Mouse (Mus musculus): ENCODE measurements around the gene Polr3e. TPM values are rescaled to one million over a fixed set of nuclear protein-coding genes. Genes with fewer than 3 reads are reported as not detected.

Polr3e gene
- polyA plus RNA-seq, 1 experiment from 2014 or later: 13.4 TPM

DNA sequence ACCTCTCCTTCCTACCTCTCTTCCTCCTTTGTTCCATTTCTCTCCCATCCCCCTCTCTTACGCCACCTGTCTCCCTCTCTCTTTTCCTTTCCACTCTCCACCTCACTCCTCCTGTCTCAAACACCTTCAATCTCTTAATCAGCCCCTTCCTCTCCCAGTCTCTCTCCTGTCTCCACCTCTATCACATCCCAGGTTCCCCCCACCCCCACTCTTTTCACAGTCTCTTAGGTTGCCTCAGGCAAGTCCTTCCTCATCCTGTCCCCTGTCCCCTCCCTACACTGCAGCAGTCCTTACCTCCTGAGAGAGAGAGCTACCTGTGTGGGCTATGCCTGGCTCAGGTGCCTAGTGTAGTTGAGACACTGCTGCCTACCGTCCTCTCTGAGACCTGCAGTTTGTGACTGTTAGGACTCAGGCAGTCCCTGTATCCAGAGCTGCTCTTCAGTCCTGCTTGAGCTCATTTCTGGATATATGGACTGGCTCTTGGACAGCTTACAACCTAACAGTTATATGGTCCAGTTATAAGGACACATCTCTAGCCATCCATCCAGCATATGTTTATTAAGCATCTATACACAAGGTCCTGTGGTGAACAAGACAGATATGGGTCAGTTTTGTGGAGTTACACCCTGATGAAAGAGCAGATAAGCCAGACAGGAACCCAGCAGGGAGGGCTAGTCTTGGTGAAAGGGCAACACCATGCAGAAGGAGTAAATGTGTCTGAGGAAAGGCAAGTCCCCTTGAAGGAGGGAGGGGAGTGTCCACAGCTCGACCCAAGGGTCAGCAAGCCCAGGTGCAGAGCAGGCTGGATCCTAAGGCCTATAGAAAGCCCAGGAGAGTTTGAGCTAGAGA lies 41.8 kb upstream of the Polr3e start:
- WGBS: 65% methylated on average over 3 of the region's 3 CpGs
- Histone ChIP-seq H3K4me1 (ENCODE audit: control insufficient read depth in 2 of 2, insufficient read depth in 2 of 2, low read length in 2 of 2) (peaks cover 4 to 8% of the 10 kb centered on the region in 2 experiments), H3K4me2 (ENCODE audit: low read length) (no peak overlapping the region), H3K4me3 (ENCODE audit: control insufficient read depth in 1 of 2, insufficient read depth in 1 of 2, low read depth in 1 of 2, low read length in 2 of 2) (no peak overlapping the region), H3K36me3 (ENCODE audit: control insufficient read depth, insufficient read depth, low read length) (peaks cover 11% of the 10 kb centered on the region), H3K9me3 (ENCODE audit: control insufficient read depth, low read length) (no peaks in the 10 kb centered on the region), H3K27ac (replicated peaks in 1 of 2; ENCODE audit: control insufficient read depth in 1 of 2, insufficient read depth in 1 of 2, low read depth in 2 of 2, low read length in 2 of 2) (no peak overlapping the region), H3K27me3 (ENCODE audit: control insufficient read depth, insufficient read depth, low read length) (no peaks in the 10 kb centered on the region), H3K9ac (ENCODE audit: low read length) (no peak overlapping the region)
- ATAC-seq (ENCODE audit: insufficient number of reproducible peaks, insufficient read depth, low FRiP score, low read depth): no peak

DNA sequence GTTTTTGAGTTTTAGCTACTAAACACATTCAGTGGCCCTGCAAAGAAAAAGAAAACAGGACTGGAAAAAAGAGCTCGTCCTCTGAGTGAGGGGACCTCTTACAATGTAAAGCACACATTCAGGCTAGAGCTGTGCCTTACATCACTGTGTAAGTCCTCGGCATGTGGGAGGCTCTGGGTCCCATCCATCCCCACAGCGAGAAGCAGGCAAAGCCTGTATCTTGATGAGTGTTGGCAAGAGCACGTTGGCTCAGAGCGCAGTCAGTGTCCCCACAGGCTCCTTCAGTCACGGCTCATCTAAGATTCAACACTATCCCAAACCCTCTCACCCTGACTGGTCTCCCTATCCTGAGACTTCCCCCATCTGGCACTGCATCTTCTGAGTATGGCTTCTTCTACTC lies 39.3 kb upstream of the Polr3e start:
- no peaks in the 10 kb centered on the region for H3K27me3 ChIP-seq (ENCODE audit: control insufficient read depth, insufficient read depth, low read length)
- peaks cover 2 to 8% of the 10 kb centered on the region in 2 experiments for H3K4me1 ChIP-seq (ENCODE audit: control insufficient read depth in 2 of 2, insufficient read depth in 2 of 2, low read length in 2 of 2)
- H3K9ac ChIP-seq (ENCODE audit: low read length): no peak overlapping the region
- H3K4me3 ChIP-seq (ENCODE audit: control insufficient read depth in 1 of 2, insufficient read depth in 1 of 2, low read depth in 1 of 2, low read length in 2 of 2): no peak overlapping the region
- peaks cover 31% of the 10 kb centered on the region for H3K36me3 ChIP-seq (ENCODE audit: control insufficient read depth, insufficient read depth, low read length)
- no peak overlapping the region for H3K27ac ChIP-seq (replicated peaks in 1 of 2; ENCODE audit: control insufficient read depth in 1 of 2, insufficient read depth in 1 of 2, low read depth in 2 of 2, low read length in 2 of 2)
- no peak for ATAC-seq (ENCODE audit: insufficient number of reproducible peaks, insufficient read depth, low FRiP score, low read depth)
- H3K9me3 ChIP-seq (ENCODE audit: control insufficient read depth, low read length): no peaks in the 10 kb centered on the region
- WGBS: 61% methylated on average over 6 of the region's 6 CpGs
- H3K4me2 ChIP-seq (ENCODE audit: low read length): no peak overlapping the region

DNA sequence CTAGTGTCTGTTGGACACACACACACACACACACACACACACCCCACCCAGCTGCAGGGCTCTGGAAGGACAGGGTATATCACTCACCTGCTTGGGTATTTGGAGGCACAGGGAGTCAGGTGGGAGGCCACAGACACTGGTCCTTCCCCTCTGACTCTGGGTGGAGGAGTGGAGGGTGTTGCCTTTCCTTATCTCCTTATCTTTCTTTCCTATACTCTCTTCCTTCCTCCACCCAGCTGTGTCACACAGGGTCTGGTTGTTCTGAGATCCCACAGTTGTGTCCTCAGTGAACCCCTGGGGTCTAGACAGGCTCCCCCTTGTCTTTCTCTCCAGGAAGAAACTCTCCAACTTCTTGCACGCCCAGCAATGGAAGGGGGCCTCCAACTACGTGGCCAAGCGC lies 37.6 kb upstream of the Polr3e start:
- Histone ChIP-seq H3K9me3 (ENCODE audit: control insufficient read depth, low read length) (no peaks in the 10 kb centered on the region), H3K9ac (ENCODE audit: low read length) (no peak overlapping the region), H3K4me3 (ENCODE audit: control insufficient read depth in 1 of 2, insufficient read depth in 1 of 2, low read depth in 1 of 2, low read length in 2 of 2) (no peak overlapping the region), H3K4me1 (ENCODE audit: control insufficient read depth in 2 of 2, insufficient read depth in 2 of 2, low read length in 2 of 2) (peaks cover 2 to 7% of the 10 kb centered on the region in 2 experiments), H3K27ac (replicated peaks in 1 of 2; ENCODE audit: control insufficient read depth in 1 of 2, insufficient read depth in 1 of 2, low read depth in 2 of 2, low read length in 2 of 2) (no peak overlapping the region), H3K27me3 (ENCODE audit: control insufficient read depth, insufficient read depth, low read length) (no peaks in the 10 kb centered on the region), H3K4me2 (ENCODE audit: low read length) (no peak overlapping the region), H3K36me3 (ENCODE audit: control insufficient read depth, insufficient read depth, low read length) (peaks cover 45% of the 10 kb centered on the region)
- no peak for ATAC-seq (ENCODE audit: insufficient number of reproducible peaks, insufficient read depth, low FRiP score, low read depth)
- 86% methylated on average over 3 of the region's 3 CpGs for WGBS

DNA sequence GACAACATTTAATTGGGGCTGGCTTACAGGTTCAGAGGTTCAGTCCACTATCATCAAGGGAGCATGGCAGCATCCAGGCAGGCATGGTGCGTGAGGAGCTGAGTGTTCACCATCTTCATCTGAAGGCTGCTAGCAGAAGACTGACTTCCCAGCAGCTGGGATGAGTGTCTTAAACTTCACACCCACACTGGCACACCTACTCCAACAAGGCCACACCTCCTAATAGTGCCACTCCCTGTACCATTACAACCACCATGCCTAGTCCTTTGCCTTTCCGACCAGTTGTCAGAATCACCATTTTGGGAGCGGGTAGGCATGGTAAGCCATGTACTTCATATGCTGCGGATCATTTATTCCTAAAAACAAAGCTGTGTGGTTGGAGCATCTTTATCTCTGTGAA lies 36.8 kb upstream of the Polr3e start:
- Histone ChIP-seq H3K9ac (ENCODE audit: low read length) (no peak overlapping the region), H3K4me2 (ENCODE audit: low read length) (no peak overlapping the region), H3K4me1 (ENCODE audit: control insufficient read depth in 2 of 2, insufficient read depth in 2 of 2, low read length in 2 of 2) (peaks cover 0 to 2% of the 10 kb centered on the region in 2 experiments; a peak in 1 of 4 replicates), H3K9me3 (ENCODE audit: control insufficient read depth, low read length) (no peaks in the 10 kb centered on the region), H3K27ac (replicated peaks in 1 of 2; ENCODE audit: control insufficient read depth in 1 of 2, insufficient read depth in 1 of 2, low read depth in 2 of 2, low read length in 2 of 2) (no peak overlapping the region), H3K4me3 (ENCODE audit: control insufficient read depth in 1 of 2, insufficient read depth in 1 of 2, low read depth in 1 of 2, low read length in 2 of 2) (no peak overlapping the region), H3K36me3 (ENCODE audit: control insufficient read depth, insufficient read depth, low read length) (peaks cover 53% of the 10 kb centered on the region), H3K27me3 (ENCODE audit: control insufficient read depth, insufficient read depth, low read length) (no peaks in the 10 kb centered on the region)
- no peak for ATAC-seq (ENCODE audit: insufficient number of reproducible peaks, insufficient read depth, low FRiP score, low read depth)
- WGBS: 98% methylated on average over 4 of the region's 4 CpGs

DNA sequence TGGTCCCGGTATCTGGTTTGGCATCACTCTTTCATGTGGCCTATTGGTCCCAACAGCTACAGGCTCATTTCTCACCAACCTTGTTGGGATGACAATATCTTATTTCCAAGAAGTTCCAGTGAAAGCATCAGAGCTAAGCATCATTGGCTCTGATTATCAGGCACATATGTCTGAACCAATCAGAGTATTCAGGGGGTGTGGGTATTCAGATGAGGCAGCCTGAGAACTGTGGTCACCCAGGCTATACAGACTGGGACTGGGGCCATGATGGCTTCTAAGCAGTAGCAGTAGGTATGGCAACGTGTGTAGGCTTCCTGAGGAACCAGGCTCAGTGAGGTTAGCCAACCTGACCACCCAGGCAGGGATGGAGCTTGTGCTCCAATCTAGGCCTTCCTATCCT lies 36.1 kb upstream of the Polr3e start:
- no peaks in the 10 kb centered on the region for H3K9me3 ChIP-seq (ENCODE audit: control insufficient read depth, low read length)
- H3K4me3 ChIP-seq (ENCODE audit: control insufficient read depth in 1 of 2, insufficient read depth in 1 of 2, low read depth in 1 of 2, low read length in 2 of 2): no peak overlapping the region
- H3K36me3 ChIP-seq (ENCODE audit: control insufficient read depth, insufficient read depth, low read length): peaks cover 60% of the 10 kb centered on the region
- H3K4me2 ChIP-seq (ENCODE audit: low read length): no peak overlapping the region
- WGBS: 67% methylated on average over 2 of the region's 2 CpGs
- H3K27ac ChIP-seq (replicated peaks in 1 of 2; ENCODE audit: control insufficient read depth in 1 of 2, insufficient read depth in 1 of 2, low read depth in 2 of 2, low read length in 2 of 2): no peak overlapping the region
- no peaks in the 10 kb centered on the region for H3K27me3 ChIP-seq (ENCODE audit: control insufficient read depth, insufficient read depth, low read length)
- peaks cover 0 to 2% of the 10 kb centered on the region in 2 experiments; a peak in 1 of 4 replicates for H3K4me1 ChIP-seq (ENCODE audit: control insufficient read depth in 2 of 2, insufficient read depth in 2 of 2, low read length in 2 of 2)
- no peak for ATAC-seq (ENCODE audit: insufficient number of reproducible peaks, insufficient read depth, low FRiP score, low read depth)
- no peak overlapping the region for H3K9ac ChIP-seq (ENCODE audit: low read length)

DNA sequence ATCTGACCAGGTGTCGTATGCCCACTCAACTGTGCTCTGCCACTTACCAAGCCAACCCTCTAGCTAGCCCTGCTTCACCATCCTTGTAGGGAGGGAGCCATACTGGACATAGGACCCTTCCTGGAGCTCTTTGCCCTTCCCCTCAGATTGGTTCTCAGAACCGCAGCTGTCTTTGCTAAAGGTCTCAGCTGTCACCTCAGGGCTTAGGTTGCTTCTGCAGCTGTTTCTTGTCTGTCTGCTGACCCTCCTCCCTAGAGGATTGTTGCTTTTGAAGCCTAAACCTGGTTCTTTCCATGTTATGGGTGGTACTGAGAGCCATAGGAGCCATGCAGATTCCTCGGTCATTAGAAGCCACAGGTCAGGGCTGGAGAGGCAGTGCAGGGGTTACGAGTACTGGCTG lies 34.9 kb upstream of the Polr3e start:
- 65% methylated on average over 4 of the region's 4 CpGs for WGBS
- Histone ChIP-seq H3K9ac (ENCODE audit: low read length) (no peak overlapping the region), H3K27ac (replicated peaks in 1 of 2; ENCODE audit: control insufficient read depth in 1 of 2, insufficient read depth in 1 of 2, low read depth in 2 of 2, low read length in 2 of 2) (no peak overlapping the region), H3K4me2 (ENCODE audit: low read length) (no peak overlapping the region), H3K4me1 (ENCODE audit: control insufficient read depth in 2 of 2, insufficient read depth in 2 of 2, low read length in 2 of 2) (peaks cover 0 to 2% of the 10 kb centered on the region in 2 experiments; a peak in 1 of 4 replicates), H3K9me3 (ENCODE audit: control insufficient read depth, low read length) (no peaks in the 10 kb centered on the region), H3K4me3 (ENCODE audit: control insufficient read depth in 1 of 2, insufficient read depth in 1 of 2, low read depth in 1 of 2, low read length in 2 of 2) (no peak overlapping the region), H3K36me3 (ENCODE audit: control insufficient read depth, insufficient read depth, low read length) (peaks cover 72% of the 10 kb centered on the region), H3K27me3 (ENCODE audit: control insufficient read depth, insufficient read depth, low read length) (no peaks in the 10 kb centered on the region)
- no peak for ATAC-seq (ENCODE audit: insufficient number of reproducible peaks, insufficient read depth, low FRiP score, low read depth)

DNA sequence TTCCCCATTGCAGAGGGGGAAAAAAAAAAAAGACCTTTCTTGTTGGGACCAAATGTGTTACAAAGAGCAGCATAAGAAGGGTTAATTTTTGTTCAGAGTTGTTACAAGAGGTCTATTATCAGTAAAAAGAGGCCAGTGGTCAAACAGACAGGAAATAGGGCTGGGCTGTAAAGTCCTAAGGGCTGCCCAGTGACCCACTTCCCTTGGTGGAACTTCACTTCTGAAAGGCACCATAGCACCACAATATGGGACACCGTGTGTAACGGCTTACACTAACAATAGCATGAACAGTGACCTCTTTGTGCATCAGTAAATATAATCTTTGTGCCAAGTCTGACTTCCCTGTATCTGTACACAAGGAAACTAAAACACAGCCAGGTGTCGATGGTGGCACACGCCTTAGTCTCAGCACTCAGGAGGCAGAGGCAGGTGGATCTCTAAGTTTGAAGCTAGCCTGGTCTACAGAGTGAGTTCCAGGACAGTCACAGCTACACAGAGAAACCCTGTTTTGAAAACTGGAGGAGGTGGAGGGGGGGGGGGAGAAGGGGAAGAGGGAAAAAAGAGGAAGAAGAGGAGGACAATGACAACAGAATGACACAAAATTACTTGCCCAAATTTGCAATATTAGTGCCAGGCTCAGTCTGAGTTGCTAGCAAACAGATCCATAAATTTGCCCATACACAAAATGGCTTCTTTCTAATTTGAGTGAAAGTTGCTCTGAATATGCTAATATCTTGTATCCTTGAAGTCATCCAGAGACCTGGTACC lies 33.8 kb upstream of the Polr3e start:
- Histone ChIP-seq H3K9me3 (ENCODE audit: control insufficient read depth, low read length) (no peaks in the 10 kb centered on the region), H3K27ac (replicated peaks in 1 of 2; ENCODE audit: control insufficient read depth in 1 of 2, insufficient read depth in 1 of 2, low read depth in 2 of 2, low read length in 2 of 2) (no peak overlapping the region), H3K27me3 (ENCODE audit: control insufficient read depth, insufficient read depth, low read length) (no peaks in the 10 kb centered on the region), H3K4me2 (ENCODE audit: low read length) (no peak overlapping the region), H3K4me3 (ENCODE audit: control insufficient read depth in 1 of 2, insufficient read depth in 1 of 2, low read depth in 1 of 2, low read length in 2 of 2) (no peak overlapping the region), H3K9ac (ENCODE audit: low read length) (no peak overlapping the region), H3K36me3 (ENCODE audit: control insufficient read depth, insufficient read depth, low read length) (peaks cover 75% of the 10 kb centered on the region), H3K4me1 (ENCODE audit: control insufficient read depth in 2 of 2, insufficient read depth in 2 of 2, low read length in 2 of 2) (peaks cover 0 to 2% of the 10 kb centered on the region in 2 experiments; a peak in 1 of 4 replicates)
- ATAC-seq (ENCODE audit: insufficient number of reproducible peaks, insufficient read depth, low FRiP score, low read depth): no peak
- WGBS: 83% methylated on average over 4 of the region's 4 CpGs

Measured in heart, embryonic 14.5 days (tissue).